Mouse (Mus musculus): ENCODE data around the gene Srbd1. TPM values are rescaled to one million over a fixed set of nuclear protein-coding genes. Genes with fewer than 3 reads are reported as not detected.
A peak's percentile ranks its signal among the peaks of the same experiment; 100 is the strongest.

The Srbd1 gene
- polyA plus RNA-seq, 1 experiment from 2014 or later = 11.4 TPM

DNA sequence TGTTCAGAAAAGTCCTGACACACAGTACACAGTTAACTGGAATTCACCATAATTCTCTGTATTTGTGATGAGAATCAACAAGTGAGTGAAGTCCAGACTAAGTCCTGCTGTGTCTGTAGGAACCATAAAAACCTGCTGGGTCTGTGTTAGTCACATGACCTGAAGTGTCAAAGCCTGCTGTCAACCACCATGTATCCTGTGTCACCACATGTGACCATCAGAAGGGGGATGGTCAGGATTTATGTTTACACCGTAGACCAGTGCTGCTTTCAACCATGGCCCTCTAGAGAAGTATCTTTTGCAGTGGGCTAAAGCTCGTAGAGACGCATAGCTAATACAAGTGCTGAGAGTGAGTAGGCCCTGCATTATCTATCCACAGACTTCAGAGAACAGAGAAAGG, 21.8 kb downstream of the Srbd1 start:
- no peaks in the 10 kb centered on the region for H3K27me3 ChIP-seq (ENCODE audit: control insufficient read depth, insufficient read depth, low read length)
- DNase-seq (ENCODE audit: low spot score, missing footprints) (no peak), ATAC-seq (ENCODE audit: low FRiP score) (no peak)
- H3K9me3 ChIP-seq (ENCODE audit: control insufficient read depth, low read length) = no peaks in the 10 kb centered on the region
- H3K9ac ChIP-seq (ENCODE audit: low read length) = no peak overlapping the region
- H3K4me1 ChIP-seq (ENCODE audit: control insufficient read depth, insufficient read depth, low read length) = no peaks in the 10 kb centered on the region
- no peak overlapping the region for H3K4me3 ChIP-seq (ENCODE audit: low read depth, low read length)
- H3K4me2 ChIP-seq = no peak overlapping the region
- H3K27ac ChIP-seq (ENCODE audit: low read depth, low read length) = no peak overlapping the region
- WGBS = 93% methylated on average over 3 of the region's 3 CpGs
- peaks cover 3% of the 10 kb centered on the region; the same call in 1 of the 2 replicates for H3K36me3 ChIP-seq (ENCODE audit: control insufficient read depth, insufficient read depth, low read length)

DNA sequence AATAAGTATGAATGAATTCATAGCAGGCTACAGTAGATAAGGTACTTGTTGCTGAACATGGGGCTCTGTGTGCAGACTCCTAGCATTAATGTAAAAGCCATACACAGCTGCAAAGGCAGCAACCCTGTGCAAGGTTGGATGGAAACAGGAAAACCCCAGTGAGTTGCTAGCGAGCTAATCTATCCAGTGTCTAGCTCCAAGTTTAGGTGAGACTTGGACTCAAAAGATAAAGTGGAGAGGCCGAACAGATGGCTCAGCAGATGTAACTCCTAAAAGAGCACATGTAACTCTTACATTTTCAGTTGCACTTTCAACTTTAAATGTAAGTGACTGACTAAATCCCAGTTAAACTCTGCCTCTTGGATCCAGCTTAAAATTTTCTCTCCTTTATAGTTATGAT, 48.1 kb downstream of the Srbd1 start:
- Histone ChIP-seq H3K9me3 (ENCODE audit: control insufficient read depth, low read length) (no peaks in the 10 kb centered on the region), H3K9ac (ENCODE audit: low read length) (no peak overlapping the region), H3K4me1 (ENCODE audit: control insufficient read depth, insufficient read depth, low read length) (no peaks in the 10 kb centered on the region), H3K27me3 (ENCODE audit: control insufficient read depth, insufficient read depth, low read length) (no peaks in the 10 kb centered on the region), H3K36me3 (ENCODE audit: control insufficient read depth, insufficient read depth, low read length) (no peaks in the 10 kb centered on the region), H3K4me2 (no peak overlapping the region), H3K4me3 (ENCODE audit: low read depth, low read length) (no peak overlapping the region), H3K27ac (ENCODE audit: low read depth, low read length) (no peak overlapping the region)
- WGBS = 95% methylated on average over 2 of the region's 2 CpGs
- ATAC-seq (ENCODE audit: low FRiP score) (no peak), DNase-seq (ENCODE audit: low spot score, missing footprints) (no peak)

GRCm38 (mm10) chr17:86093124-86093523, 51.9 kb downstream of the Srbd1 start:
- H3K36me3 ChIP-seq (ENCODE audit: control insufficient read depth, insufficient read depth, low read length) = no peaks in the 10 kb centered on the region
- no peak for ATAC-seq (ENCODE audit: low FRiP score)
- 93% methylated on average over 1 of the region's 1 CpGs for WGBS

DNA sequence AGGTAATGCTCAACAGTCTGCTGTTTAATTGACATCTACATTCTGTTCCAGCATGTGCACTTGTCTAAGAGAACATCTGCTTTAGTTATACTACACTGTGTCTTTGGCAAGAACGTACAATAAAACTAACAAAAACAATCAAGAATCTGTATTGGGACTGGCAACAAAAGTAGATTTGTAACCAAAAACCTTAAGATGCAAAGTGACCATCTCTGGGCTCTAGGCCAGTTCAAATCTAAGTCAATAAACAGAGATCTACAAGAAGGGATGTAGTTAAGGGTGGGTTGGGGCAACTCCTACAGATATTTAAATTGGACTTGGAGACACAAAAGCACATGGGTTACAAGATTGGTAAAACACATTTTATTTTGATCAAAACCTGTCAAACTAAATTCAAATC, 53.3 kb downstream of the Srbd1 start:
- Histone ChIP-seq H3K27ac (ENCODE audit: low read depth, low read length) (no peak overlapping the region), H3K27me3 (ENCODE audit: control insufficient read depth, insufficient read depth, low read length) (no peaks in the 10 kb centered on the region), H3K4me1 (ENCODE audit: control insufficient read depth, insufficient read depth, low read length) (no peaks in the 10 kb centered on the region), H3K9ac (ENCODE audit: low read length) (no peak overlapping the region), H3K4me3 (ENCODE audit: low read depth, low read length) (no peak overlapping the region), H3K9me3 (ENCODE audit: control insufficient read depth, low read length) (no peaks in the 10 kb centered on the region), H3K36me3 (ENCODE audit: control insufficient read depth, insufficient read depth, low read length) (no peaks in the 10 kb centered on the region), H3K4me2 (no peak overlapping the region)
- WGBS = 77% methylated on average over 1 of the region's 1 CpGs
- ATAC-seq (ENCODE audit: low FRiP score) = no peak
- peak; percentile 10 for DNase-seq (ENCODE audit: low spot score, missing footprints)

More at GRCm38 (mm10) chr17:86093124-86093523, 51.9 kb downstream of the Srbd1 start:
- DNase-seq (ENCODE audit: low spot score, missing footprints) = no peak
- H3K4me2 ChIP-seq = no peak overlapping the region
- no peaks in the 10 kb centered on the region for H3K27me3 ChIP-seq (ENCODE audit: control insufficient read depth, insufficient read depth, low read length)
- H3K4me3 ChIP-seq (ENCODE audit: low read depth, low read length) = no peak overlapping the region
- no peak overlapping the region for H3K9ac ChIP-seq (ENCODE audit: low read length)
- no peak overlapping the region for H3K27ac ChIP-seq (ENCODE audit: low read depth, low read length)
- no peaks in the 10 kb centered on the region for H3K4me1 ChIP-seq (ENCODE audit: control insufficient read depth, insufficient read depth, low read length)
- H3K9me3 ChIP-seq (ENCODE audit: control insufficient read depth, low read length) = no peaks in the 10 kb centered on the region

DNA sequence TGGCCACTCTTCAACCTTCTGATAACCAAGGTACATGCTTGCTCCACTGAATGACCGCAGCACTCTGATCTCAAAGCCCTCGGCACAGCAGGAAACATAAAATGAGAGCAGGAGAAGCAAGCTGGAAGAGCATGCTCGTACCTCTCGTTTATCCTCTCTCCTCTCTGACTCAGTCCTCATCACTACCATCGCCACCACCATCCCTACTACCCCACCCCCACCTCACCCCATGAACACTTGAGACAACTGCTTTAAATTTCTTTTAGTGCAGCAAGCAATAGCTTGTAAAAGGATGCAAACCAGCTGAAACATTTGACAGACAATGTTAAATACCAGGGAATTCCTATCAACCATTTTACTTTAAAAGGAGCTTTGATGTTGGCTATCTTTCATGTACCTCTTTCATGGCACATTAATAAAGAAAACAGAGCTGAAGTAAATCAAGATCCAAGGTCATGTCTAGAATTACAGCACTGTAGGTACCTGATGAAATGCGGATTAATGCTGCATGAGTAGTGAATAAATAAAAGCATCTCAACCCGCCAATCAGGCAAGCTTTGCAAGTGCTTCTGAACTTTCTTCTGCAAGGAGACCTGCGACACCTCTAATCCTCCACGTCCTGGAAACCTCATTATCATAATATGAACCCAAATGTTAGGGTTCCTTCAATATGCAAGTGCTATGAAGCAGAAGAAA, 54.9 kb downstream of the Srbd1 start:
- H3K9me3 ChIP-seq (ENCODE audit: control insufficient read depth, low read length) = no peaks in the 10 kb centered on the region
- no peaks in the 10 kb centered on the region for H3K4me1 ChIP-seq (ENCODE audit: control insufficient read depth, insufficient read depth, low read length)
- H3K4me2 ChIP-seq = no peak overlapping the region
- no peaks in the 10 kb centered on the region for H3K27me3 ChIP-seq (ENCODE audit: control insufficient read depth, insufficient read depth, low read length)
- 62% methylated on average over 9 of the region's 9 CpGs for WGBS
- ATAC-seq (ENCODE audit: low FRiP score) (no peak), DNase-seq (ENCODE audit: low spot score, missing footprints) (peak; percentile 37)
- no peak overlapping the region for H3K27ac ChIP-seq (ENCODE audit: low read depth, low read length)
- H3K36me3 ChIP-seq (ENCODE audit: control insufficient read depth, insufficient read depth, low read length) = no peaks in the 10 kb centered on the region
- H3K9ac ChIP-seq (ENCODE audit: low read length) = no peak overlapping the region
- H3K4me3 ChIP-seq (ENCODE audit: low read depth, low read length) = no peak overlapping the region

GRCm38 (mm10) chr17:86087922-86088321, 57.1 kb downstream of the Srbd1 start:
- Histone ChIP-seq H3K9me3 (ENCODE audit: control insufficient read depth, low read length) (no peaks in the 10 kb centered on the region), H3K4me1 (ENCODE audit: control insufficient read depth, insufficient read depth, low read length) (no peaks in the 10 kb centered on the region; the same call in 1 of the 2 replicates), H3K36me3 (ENCODE audit: control insufficient read depth, insufficient read depth, low read length) (no peaks in the 10 kb centered on the region), H3K27ac (ENCODE audit: low read depth, low read length) (no peak overlapping the region), H3K27me3 (ENCODE audit: control insufficient read depth, insufficient read depth, low read length) (no peaks in the 10 kb centered on the region), H3K9ac (ENCODE audit: low read length) (no peak overlapping the region), H3K4me3 (ENCODE audit: low read depth, low read length) (no peak overlapping the region), H3K4me2 (no peak overlapping the region)
- no peak for ATAC-seq (ENCODE audit: low FRiP score)
- WGBS = 95% methylated on average over 9 of the region's 9 CpGs
- DNase-seq (ENCODE audit: low spot score, missing footprints) = no peak

GRCm38 (mm10) chr17:86086191-86086590, 58.8 kb downstream of the Srbd1 start:
- Histone ChIP-seq H3K4me3 (ENCODE audit: low read depth, low read length) (no peak overlapping the region), H3K36me3 (ENCODE audit: control insufficient read depth, insufficient read depth, low read length) (no peaks in the 10 kb centered on the region), H3K9me3 (ENCODE audit: control insufficient read depth, low read length) (no peaks in the 10 kb centered on the region), H3K27ac (ENCODE audit: low read depth, low read length) (no peak overlapping the region), H3K4me1 (ENCODE audit: control insufficient read depth, insufficient read depth, low read length) (no peaks in the 10 kb centered on the region; the same call in 1 of the 2 replicates), H3K9ac (ENCODE audit: low read length) (no peak overlapping the region), H3K27me3 (ENCODE audit: control insufficient read depth, insufficient read depth, low read length) (no peaks in the 10 kb centered on the region), H3K4me2 (no peak overlapping the region)
- DNase-seq (ENCODE audit: low spot score, missing footprints) (peak; percentile 45), ATAC-seq (ENCODE audit: low FRiP score) (no peak)
- WGBS = 80% methylated on average over 4 of the region's 4 CpGs

DNA sequence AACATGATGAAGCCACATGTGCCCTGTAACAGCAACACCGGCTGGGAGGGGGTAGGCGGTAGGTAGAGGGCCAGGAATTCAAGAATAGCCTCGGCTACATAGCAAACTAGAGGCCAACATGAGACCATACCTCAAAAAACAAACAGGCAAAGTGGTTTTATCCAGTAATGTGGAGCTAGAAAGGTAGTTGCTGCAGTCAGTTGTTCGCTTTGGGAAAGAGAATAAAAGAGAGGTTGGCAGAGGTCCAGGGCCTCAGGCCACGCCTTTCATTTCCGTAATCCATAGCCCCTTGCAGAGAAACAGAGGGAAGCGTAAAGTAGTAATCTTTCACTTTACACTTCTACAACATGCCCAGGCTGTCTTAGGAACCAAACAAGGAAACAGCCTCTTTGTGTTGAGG, 61.8 kb downstream of the Srbd1 start:
- DNase-seq (ENCODE audit: low spot score, missing footprints) (peak; percentile 54), ATAC-seq (ENCODE audit: low FRiP score) (no peak)
- WGBS = 84% methylated on average over 7 of the region's 7 CpGs
- Histone ChIP-seq H3K27ac (ENCODE audit: low read depth, low read length) (no peak overlapping the region), H3K36me3 (ENCODE audit: control insufficient read depth, insufficient read depth, low read length) (no peaks in the 10 kb centered on the region), H3K4me3 (ENCODE audit: low read depth, low read length) (no peak overlapping the region), H3K9me3 (ENCODE audit: control insufficient read depth, low read length) (no peaks in the 10 kb centered on the region), H3K4me2 (no peak overlapping the region), H3K9ac (ENCODE audit: low read length) (no peak overlapping the region), H3K4me1 (ENCODE audit: control insufficient read depth, insufficient read depth, low read length) (no peaks in the 10 kb centered on the region; the same call in 1 of the 2 replicates), H3K27me3 (ENCODE audit: control insufficient read depth, insufficient read depth, low read length) (no peaks in the 10 kb centered on the region)

DNA sequence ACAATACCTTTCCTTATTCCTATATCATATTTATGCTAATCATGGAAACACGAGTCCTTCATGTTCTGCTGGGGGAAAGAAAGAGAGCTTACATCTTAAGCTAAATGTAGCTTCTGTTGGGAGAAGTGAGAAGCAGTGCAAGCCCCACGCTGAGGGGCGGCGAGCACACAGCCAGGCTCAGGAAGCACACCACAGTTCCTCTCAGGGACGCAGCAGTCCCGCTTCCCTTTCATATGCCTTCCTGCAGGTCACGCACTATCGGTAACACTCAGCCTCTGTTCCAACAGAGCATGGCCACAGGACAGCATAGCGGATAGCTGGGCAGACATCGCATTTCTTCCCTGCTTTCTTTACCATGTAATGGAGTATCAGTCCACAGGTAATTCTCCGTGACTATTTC, 66.9 kb downstream of the Srbd1 start:
- H3K4me2 ChIP-seq = no peak overlapping the region
- WGBS = 69% methylated on average over 11 of the region's 11 CpGs
- no peak overlapping the region for H3K27ac ChIP-seq (ENCODE audit: low read depth, low read length)
- DNase-seq (ENCODE audit: low spot score, missing footprints) (no peak), ATAC-seq (ENCODE audit: low FRiP score) (no peak)
- H3K9ac ChIP-seq (ENCODE audit: low read length) = no peak overlapping the region
- no peaks in the 10 kb centered on the region for H3K27me3 ChIP-seq (ENCODE audit: control insufficient read depth, insufficient read depth, low read length)
- no peak overlapping the region for H3K4me3 ChIP-seq (ENCODE audit: low read depth, low read length)
- H3K9me3 ChIP-seq (ENCODE audit: control insufficient read depth, low read length) = no peaks in the 10 kb centered on the region
- H3K36me3 ChIP-seq (ENCODE audit: control insufficient read depth, insufficient read depth, low read length) = no peaks in the 10 kb centered on the region
- no peaks in the 10 kb centered on the region for H3K4me1 ChIP-seq (ENCODE audit: control insufficient read depth, insufficient read depth, low read length)

Measured in midbrain, embryonic 11.5 days (tissue).